Mouse (Mus musculus) ES-Bruce4 (cell line): ENCODE measurements around the gene Prokr1.

Experiments used
- CTCF ChIP-seq: IDR thresholded peaks from one replicate; pipeline ENCODE4 v1.8.1; 2011; ENCODE audit warnings: low read depth, low read length
- POLR2A ChIP-seq: IDR thresholded peaks from one replicate; pipeline ENCODE4 v1.8.1; 2011; ENCODE audit warnings: low read length; ENCODE audit not compliant: insufficient read depth

DNA sequence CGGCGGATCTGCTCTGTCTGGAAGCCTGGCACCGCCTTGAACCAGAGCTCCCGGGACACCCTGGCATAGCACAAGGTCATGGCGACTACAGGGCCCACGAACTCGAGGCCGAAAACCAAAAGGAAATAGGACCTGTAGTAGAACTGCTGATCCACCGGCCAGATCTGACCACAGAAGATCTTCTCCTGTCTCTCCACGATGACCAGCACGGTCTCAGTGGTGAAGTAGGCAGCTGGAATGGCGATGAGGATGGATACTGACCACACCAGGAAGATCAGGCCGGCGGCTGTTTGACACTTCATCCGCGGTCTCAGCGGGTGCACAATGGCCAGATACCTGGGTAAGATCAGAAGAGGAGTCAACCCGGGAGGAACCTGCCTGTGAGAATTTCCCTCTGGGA, 9.0 kb downstream of the Prokr1 start:
- TF ChIP-seq POLR2A, result no peak
- TF ChIP-seq CTCF, result no peak
